Mouse (Mus musculus) embryonic facial prominence, embryonic 14.5 days (tissue): ENCODE results near the gene Nsd1. TPM values are rescaled to one million over a fixed set of nuclear protein-coding genes. Genes with fewer than 3 reads are reported as not detected.
A peak's percentile ranks its signal among the peaks of the same experiment; 100 is the strongest.

Experiments
- ATAC-seq: fragments of 200-750 bp; cut with Nextera tagmentation; 2 replicates; pipeline ENCODE4 v1.8.0; 2017; ENCODE audit warnings: low read depth, moderate number of reproducible peaks, moderate TSS enrichment
- DNase-seq: peaks from one replicate; pipeline ENCODE4 v3.0.0-alpha.2; 2015; ENCODE audit warnings: low spot score
- H3K27ac ChIP-seq: fragments of 300-500 bp; sonication (generic); replicated peaks from 2 replicates; pipeline ENCODE4 v1.5.1; 2014; ENCODE audit warnings: low read depth, mild to moderate bottlenecking, low read length, moderate library complexity
- H3K27me3 ChIP-seq: fragments of 300-500 bp; sonication (generic); replicated peaks from 2 replicates; pipeline ENCODE4 v1.6.1; 2014; ENCODE audit warnings: low read length; ENCODE audit not compliant: control insufficient read depth, insufficient read depth
- H3K36me3 ChIP-seq: fragments of 300-500 bp; sonication (generic); 2 replicates; pipeline ENCODE4 v1.6.1; 2014; ENCODE audit warnings: low read length, mixed read lengths; ENCODE audit not compliant: control insufficient read depth, insufficient read depth
- H3K4me1 ChIP-seq: fragments of 300-500 bp; sonication (generic); 2 replicates; pipeline ENCODE4 v1.6.1; 2014; ENCODE audit warnings: antibody characterized with exemption, low read length; ENCODE audit not compliant: control insufficient read depth, insufficient read depth
- H3K4me2 ChIP-seq: fragments of 300-500 bp; sonication (generic); 2 replicates; pipeline ENCODE4 v1.6.1; 2014; ENCODE audit warnings: low read depth, mild to moderate bottlenecking, low read length, moderate library complexity, mixed read lengths
- H3K4me3 ChIP-seq: fragments of 300-500 bp; sonication (generic); 2 replicates; pipeline ENCODE4 v1.5.1; 2014; ENCODE audit warnings: low read depth, mild to moderate bottlenecking, low read length
- H3K9ac ChIP-seq: fragments of 300-500 bp; sonication (generic); 2 replicates; pipeline ENCODE4 v1.6.1; 2014; ENCODE audit warnings: low read depth, mild to moderate bottlenecking, low read length, moderate library complexity, mixed read lengths
- H3K9me3 ChIP-seq: fragments of 300-500 bp; sonication (generic); 2 replicates; pipeline ENCODE4 v1.6.1; 2016; ENCODE audit warnings: low read length; ENCODE audit not compliant: control insufficient read depth
- WGBS: fragments of 180-500 bp; shearing (Covaris S2); extraction: QIAGEN DNeasy Blood & Tissue Kit; methylation state at CpG from one replicate; pipeline ENCODE4 v1.1.7; 2014; 5-methylcytosine and 5-hydroxymethylcytosine counted together
- polyA plus RNA-seq: library from polyadenylated mRNA; unstranded; fragments of >200 nt; fragmentation: Nextera tagmentation; extraction: Ambion mirVana; gene quantifications from 2 replicates; pipeline ENCODE4 v1.2.1, GENCODE M21; 2014

Gene Nsd1
- polyA plus RNA-seq, 1 experiment from 2014 or later: 55.0 TPM

DNA sequence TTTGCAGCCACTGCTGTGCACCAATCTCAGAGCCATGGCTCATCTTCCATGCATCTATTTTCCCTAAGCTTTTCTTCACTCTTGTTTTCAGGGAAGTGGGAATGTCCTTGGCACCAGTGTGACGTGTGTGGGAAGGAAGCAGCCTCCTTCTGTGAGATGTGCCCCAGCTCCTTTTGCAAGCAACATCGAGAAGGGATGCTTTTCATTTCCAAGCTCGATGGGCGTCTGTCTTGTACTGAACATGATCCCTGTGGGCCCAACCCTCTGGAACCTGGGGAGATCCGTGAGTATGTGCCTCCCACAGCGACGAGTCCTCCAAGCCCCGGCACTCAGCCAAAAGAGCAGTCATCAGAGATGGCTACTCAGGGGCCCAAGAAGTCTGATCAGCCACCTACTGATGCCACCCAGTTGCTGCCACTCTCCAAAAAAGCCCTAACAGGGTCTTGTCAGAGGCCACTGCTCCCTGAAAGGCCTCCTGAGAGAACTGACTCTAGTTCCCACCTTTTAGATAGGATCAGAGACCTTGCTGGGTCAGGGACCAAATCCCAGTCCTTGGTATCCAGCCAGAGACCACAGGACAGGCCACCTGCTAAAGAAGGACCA is 102.5 kb downstream of the Nsd1 start:
- ATAC-seq (no peak), DNase-seq (no peak)
- WGBS: 92% methylated on average over 8 of the region's 8 CpGs
- Histone ChIP-seq H3K4me1 (no peaks in the 10 kb centered on the region), H3K27me3 (no peaks in the 10 kb centered on the region), H3K9ac (no peak overlapping the region), H3K4me3 (no peak overlapping the region), H3K4me2 (no peak overlapping the region), H3K36me3 (peaks cover 97% of the 10 kb centered on the region), H3K27ac (no peak overlapping the region), H3K9me3 (no peaks in the 10 kb centered on the region)

GRCm38 (mm10) chr13:55313051-55313450 is 103.5 kb downstream of the Nsd1 start:
- H3K27me3 ChIP-seq: no peaks in the 10 kb centered on the region
- no peak overlapping the region for H3K4me3 ChIP-seq
- H3K36me3 ChIP-seq: peaks cover 92% of the 10 kb centered on the region
- DNase-seq (no peak), ATAC-seq (no peak)
- no peak overlapping the region for H3K4me2 ChIP-seq
- no peak overlapping the region for H3K9ac ChIP-seq
- no peaks in the 10 kb centered on the region for H3K4me1 ChIP-seq
- H3K27ac ChIP-seq: no peak overlapping the region
- no peaks in the 10 kb centered on the region for H3K9me3 ChIP-seq
- WGBS: 94% methylated on average over 8 of the region's 9 CpGs

GRCm38 (mm10) chr13:55314891-55315412 is 105.4 kb downstream of the Nsd1 start:
- Histone ChIP-seq H3K4me1 (no peaks in the 10 kb centered on the region), H3K36me3 (peaks cover 93% of the 10 kb centered on the region), H3K27me3 (no peaks in the 10 kb centered on the region), H3K27ac (no peak overlapping the region), H3K4me2 (no peak overlapping the region), H3K4me3 (no peak overlapping the region), H3K9me3 (no peaks in the 10 kb centered on the region), H3K9ac (no peak overlapping the region)
- ATAC-seq (no peak), DNase-seq (no peak)
- WGBS: 95% methylated on average over 2 of the region's 2 CpGs

DNA sequence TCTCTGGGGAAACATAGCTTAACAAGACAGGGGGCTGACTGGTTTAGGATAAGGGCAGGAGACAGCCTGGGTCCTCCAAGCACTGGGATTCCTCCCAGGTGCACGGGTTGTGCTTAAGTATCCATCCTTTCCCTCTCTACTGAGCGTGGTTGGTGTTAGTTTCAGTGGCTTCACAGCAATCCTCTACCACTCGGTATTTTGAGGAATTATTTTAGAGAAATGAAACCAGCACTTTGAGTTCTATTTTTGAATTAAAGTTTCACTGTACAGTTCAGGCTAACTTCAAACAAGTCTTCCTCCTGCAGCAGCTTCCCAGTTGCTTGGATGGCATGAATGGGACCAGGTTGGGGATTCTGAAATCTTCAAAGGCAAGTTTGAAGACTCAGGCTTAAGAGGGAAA is 108.8 kb downstream of the Nsd1 start:
- Histone ChIP-seq H3K4me2 (no peak overlapping the region), H3K9ac (no peak overlapping the region), H3K4me1 (peaks cover 5% of the 10 kb centered on the region; the same call in 1 of the 2 replicates), H3K27me3 (no peaks in the 10 kb centered on the region), H3K4me3 (no peak overlapping the region), H3K9me3 (no peaks in the 10 kb centered on the region), H3K27ac (no peak overlapping the region), H3K36me3 (peaks cover 74% of the 10 kb centered on the region)
- ATAC-seq (no peak), DNase-seq (no peak)
- WGBS: 81% methylated on average over 3 of the region's 3 CpGs

DNA sequence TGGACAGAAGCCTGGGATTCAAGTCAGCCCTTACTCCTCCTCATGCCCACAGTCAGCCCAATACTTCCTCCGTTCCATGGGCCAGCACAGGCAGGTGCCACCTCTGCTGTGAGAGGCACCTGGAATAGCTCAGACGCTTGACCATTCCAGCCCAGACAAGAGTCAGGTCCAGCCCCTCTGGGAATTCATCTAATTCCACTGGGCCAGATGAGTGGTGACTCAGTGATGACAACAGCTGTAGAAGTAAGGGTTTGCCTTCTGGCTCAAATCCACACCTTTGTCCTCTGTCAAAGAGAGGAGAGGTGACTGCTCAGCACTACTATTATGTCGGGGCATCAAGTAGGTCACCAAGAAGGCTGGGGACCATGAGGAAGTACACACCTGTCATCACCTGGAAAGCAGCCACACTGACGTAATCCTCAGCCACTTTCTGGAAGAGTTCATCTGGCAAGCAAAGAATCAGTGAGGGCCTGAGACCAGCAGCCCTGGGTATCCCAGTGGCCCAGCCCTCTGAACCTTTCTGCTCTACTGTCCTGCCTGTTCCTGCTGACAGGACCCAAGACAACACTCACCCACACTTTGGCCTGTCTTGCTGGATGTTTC is 110.5 kb downstream of the Nsd1 start, which contains the start of gene Prelid1:
Gene Prelid1, plus strand, starts transcription at position 570 of the 603 bp plus-strand sequence.
- WGBS: 72% methylated on average over 4 of the region's 4 CpGs
- Histone ChIP-seq H3K36me3 (peaks cover 72% of the 10 kb centered on the region), H3K4me3 (peak within 1 kb of the TSS; percentile 71), H3K27me3 (no peaks in the 10 kb centered on the region), H3K9ac (peak within 1 kb of the TSS; percentile 85), H3K4me2 (peak within 1 kb of the TSS; percentile 75), H3K9me3 (no peaks in the 10 kb centered on the region), H3K27ac (no peak within 1 kb of the TSS), H3K4me1 (peaks cover 8% of the 10 kb centered on the region; the same call in 1 of the 2 replicates)
- DNase-seq (no peak), ATAC-seq (no peak)

- no peaks in the 10 kb centered on the region for H3K27me3 ChIP-seq
- H3K36me3 ChIP-seq: peaks cover 73% of the 10 kb centered on the region
- no peaks in the 10 kb centered on the region for H3K9me3 ChIP-seq
- H3K4me3 ChIP-seq: peak within 1 kb of the TSS; percentile 71
- ATAC-seq: peak; percentile 94
- H3K9ac ChIP-seq: peak within 1 kb of the TSS; percentile 85
- peak; percentile 96 for DNase-seq
- H3K4me2 ChIP-seq: peak within 1 kb of the TSS; percentile 75
- 1% methylated on average over 33 of the region's 73 CpGs for WGBS
- peaks cover 8% of the 10 kb centered on the region; the same call in 1 of the 2 replicates for H3K4me1 ChIP-seq
- H3K27ac ChIP-seq: peak within 1 kb of the TSS; percentile 81
Observed at GRCm38 (mm10) chr13:55321434-55322129, 112.0 kb downstream of the Nsd1 start, which contains the start of gene Rab24. Gene Rab24 (minus strand): TSS chr13:55321946.

DNA sequence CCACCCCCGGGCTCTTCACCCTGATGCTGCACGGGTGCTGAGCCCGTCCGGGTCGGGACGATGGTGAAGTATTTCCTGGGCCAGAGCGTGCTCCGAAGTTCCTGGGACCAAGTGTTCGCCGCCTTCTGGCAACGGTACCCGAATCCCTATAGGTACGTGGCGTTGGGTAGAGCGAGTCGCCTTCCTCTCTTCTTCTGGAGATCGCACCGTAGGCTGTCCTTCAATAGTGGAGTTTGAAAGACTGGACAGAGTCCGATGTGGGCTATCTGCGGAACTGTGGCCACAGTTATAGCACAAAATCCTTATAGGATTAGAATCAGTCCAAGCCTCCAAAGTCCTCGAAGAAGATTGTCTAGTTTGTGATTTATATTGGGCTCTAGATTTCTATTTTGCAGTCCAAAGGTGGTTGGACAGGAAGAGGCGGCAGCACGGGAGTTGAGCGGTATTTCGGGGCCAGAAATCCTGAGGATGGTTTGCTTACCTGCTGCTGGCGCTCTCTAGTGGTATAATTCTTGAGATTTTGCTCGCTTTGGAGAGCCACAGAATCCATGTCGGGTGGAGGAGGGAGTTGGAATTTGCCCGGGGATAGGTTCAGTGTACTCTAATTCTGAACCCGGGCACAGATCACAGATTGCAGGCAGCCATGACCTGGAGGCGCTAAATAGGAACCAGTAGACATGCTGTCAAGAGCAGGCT is 112.7 kb downstream of the Nsd1 start:
- under 1% methylated on average over 28 of the region's 31 CpGs for WGBS
- peak; percentile 34 for ATAC-seq
- Histone ChIP-seq H3K27me3 (no peaks in the 10 kb centered on the region), H3K27ac (peak overlapping the region; percentile 81), H3K4me2 (peak overlapping the region; percentile 75), H3K4me1 (peaks cover 8% of the 10 kb centered on the region; the same call in 1 of the 2 replicates), H3K9me3 (no peaks in the 10 kb centered on the region), H3K4me3 (peak overlapping the region; percentile 71), H3K36me3 (peaks cover 66% of the 10 kb centered on the region), H3K9ac (peak overlapping the region; percentile 85)
- peak; percentile 81 for DNase-seq

DNA sequence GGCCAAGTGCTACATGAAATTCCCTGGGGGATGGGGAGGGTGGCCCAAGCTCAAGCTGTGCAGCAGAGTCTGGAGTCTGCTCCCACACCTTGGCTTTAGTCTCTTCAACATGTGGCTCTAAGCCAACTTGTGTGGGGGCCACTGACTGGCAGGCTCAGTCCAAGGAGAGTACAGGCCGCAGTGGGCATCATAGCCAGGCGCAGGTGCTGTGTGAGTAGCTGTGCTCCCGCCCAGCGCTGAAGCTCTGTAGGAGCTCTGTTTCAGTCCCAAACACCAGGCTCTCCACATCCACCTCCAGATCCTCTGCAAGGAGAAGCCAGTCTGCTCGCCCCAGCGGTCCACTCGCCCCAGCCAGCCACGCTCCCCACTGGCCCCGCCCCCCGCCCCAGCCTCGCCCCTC is 116.0 kb downstream of the Nsd1 start:
- H3K4me1 ChIP-seq: peaks cover 20% of the 10 kb centered on the region
- H3K4me2 ChIP-seq: no peak overlapping the region
- peaks cover 39% of the 10 kb centered on the region for H3K36me3 ChIP-seq
- WGBS: 90% methylated on average over 5 of the region's 11 CpGs
- ATAC-seq: no peak
- H3K4me3 ChIP-seq: no peak overlapping the region
- H3K27me3 ChIP-seq: no peaks in the 10 kb centered on the region
- no peaks in the 10 kb centered on the region for H3K9me3 ChIP-seq
- no peak for DNase-seq
- no peak overlapping the region for H3K9ac ChIP-seq
- H3K27ac ChIP-seq: no peak overlapping the region
